Mouse (Mus musculus) spleen, postnatal 14 days (tissue): ENCODE measurements around the gene Lpp.

Experiments used
- DNase-seq, 2 experiments: peaks; one replicate each; pipeline ENCODE4 v3.0.0; 2021 to 2022; ENCODE audit warnings: low spot score in 2 of 2

The Lpp gene

DNA sequence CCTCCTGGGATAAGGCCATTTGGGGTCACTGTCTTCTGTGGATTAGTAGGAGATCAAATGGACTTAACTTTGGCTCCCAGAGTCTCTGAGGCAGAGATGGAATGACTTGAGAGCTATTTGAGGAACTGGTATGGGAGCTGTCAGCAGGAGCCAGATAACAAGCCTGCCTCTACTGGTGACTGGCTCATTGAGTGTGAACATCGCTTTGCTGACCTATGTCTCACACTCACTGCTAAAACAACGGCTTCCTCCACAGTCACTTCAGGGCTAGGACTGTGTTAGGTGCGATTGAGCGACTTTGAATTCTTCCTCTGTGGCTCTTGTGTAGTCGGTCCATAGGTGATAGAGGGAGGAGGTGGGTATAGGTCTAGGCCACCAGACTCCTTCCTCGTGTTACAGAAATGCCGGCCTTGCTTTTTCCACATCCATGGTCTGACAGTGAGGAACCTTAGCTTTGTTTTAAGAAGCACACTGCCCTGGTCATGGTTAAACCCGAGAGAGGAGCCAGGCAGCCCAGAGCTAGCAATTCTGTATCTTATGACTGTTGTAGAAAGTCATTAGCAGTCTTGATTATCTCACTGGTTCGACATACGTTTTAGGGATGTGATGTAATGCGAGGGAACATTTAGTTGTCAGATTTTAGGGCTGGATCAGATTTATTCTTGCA, 108.5 kb downstream of the Lpp start:
- DNase-seq = no peak

DNA sequence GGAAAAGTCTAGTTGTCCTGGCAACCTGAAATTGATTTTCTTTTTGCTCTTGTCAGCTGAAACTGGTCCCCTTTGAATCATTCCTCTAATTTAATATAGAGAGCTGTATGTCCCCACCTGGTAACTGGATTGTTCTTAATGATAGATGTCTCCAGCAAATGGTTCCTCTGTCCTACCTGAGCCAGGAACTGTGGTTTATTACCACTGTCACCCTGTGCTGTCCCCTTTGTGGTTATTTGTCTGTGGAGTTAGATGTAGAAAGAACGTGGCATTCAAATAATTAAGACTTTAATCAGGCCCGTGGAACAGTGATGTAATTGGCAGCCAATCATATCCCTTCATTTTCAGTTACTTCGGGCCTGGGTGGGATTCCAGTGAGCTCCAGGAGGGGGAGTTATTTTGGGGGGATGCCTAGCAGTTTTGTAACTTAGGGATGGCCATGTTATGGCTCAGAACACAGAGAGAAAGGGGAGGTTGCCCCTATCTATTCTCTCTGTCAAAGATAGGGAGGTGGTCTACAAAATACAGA, 109.1 kb downstream of the Lpp start:
- no peak for DNase-seq

DNA sequence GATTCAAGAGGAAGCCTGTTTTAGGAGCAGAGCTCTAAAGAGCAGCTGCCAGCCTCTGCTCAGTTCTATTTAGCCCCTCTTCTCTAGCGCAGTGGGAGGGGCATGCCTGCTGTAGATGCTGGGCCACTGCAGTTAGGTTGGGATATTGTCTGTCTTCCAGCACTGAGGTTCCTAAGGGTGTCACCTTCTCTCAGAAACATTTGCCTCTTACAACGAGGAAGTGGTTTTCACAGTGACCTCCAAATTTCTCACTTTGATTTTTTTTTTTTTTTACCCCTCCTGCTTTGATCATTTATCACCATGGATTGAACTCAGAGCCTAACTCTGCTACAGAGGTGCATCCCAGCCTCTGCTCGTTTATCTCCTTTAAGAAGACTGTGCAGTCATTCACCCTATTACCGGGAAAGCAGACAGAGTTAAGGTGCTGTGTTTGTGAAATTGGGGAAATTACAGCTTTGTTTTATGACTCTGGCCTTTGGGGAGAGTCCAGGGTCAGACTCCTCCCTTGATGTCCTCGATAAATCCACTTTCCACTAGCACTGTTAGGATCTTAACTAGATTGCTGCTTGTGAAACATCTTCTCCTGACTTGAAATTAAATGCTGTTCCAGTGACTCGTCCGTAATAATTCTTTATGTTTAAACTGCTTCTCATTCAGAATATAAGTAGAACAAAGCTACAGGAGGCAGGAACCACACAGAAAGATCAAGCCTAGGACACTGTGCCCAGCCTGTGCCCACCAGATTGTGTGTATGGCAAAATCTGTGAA, 111.7 kb downstream of the Lpp start:
- DNase-seq = no peak

DNA sequence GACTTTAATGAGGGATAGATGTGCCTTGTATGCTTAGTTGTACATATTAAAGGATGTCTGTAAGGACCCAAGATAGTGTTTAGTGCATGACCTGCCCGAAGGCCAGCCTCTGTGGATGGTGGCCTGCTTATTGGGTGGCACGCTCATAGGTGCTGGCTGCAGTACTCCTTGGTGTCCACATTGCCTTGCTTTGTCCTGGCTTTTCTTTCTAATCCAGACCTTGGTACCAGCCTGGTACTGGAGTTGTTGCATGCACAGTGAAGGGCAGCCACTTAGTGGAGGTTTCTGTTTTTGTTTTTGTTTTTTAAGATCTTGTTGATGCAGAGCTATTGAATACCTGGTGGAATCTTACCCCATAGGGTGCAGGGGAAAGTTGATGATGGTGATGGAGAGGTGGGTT, 112.9 kb downstream of the Lpp start:
- no peak for DNase-seq

DNA sequence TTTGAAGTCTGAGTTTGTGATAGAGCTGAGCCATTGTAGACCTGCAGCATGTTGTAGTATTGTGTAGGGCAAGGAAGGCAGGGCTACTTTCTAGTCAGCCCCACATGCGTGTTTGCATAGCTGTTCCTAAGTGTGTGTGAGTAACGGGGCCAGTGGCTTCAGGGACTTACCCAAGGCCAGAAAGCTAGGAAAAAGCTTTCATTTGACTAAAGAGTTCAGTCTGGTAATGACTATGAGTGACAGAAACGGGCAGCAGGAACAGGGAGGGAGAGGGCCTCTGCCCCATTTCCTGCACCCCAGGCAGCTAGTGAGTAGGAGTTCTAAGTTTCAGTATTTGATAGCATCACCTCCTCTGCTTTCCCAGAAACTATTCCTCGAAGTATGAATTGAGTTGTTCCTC, 113.4 kb downstream of the Lpp start:
- no peak for DNase-seq

DNA sequence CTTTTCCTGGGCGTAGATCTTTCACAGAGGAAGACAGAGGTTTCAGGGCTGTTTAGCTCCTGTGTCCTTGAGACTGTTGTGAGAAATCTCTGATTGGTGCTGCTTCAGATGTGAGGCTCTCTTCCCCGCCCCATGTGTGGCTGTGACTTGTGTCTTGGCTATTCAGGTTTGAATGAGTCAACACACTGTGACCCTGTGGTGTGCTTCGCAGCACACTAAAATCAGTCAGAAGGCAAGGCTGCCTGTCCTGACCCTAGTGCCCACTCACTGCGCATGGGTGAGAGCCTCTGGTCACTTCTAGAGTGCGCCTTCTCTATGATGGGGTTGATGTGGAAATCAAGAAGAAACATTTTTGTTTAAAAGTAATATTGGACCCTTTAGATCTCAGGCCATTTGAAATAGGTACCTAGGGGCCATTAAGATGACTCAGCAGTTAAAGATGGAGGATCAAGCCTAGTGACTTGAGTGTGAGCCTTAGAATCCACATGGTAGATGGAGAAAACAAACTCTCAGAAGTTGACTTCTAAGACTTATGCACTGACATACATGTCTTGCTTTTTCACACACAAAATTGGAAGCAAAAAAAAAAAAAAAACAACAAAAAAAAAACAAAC, 114.7 kb downstream of the Lpp start:
- no peak for DNase-seq

DNA sequence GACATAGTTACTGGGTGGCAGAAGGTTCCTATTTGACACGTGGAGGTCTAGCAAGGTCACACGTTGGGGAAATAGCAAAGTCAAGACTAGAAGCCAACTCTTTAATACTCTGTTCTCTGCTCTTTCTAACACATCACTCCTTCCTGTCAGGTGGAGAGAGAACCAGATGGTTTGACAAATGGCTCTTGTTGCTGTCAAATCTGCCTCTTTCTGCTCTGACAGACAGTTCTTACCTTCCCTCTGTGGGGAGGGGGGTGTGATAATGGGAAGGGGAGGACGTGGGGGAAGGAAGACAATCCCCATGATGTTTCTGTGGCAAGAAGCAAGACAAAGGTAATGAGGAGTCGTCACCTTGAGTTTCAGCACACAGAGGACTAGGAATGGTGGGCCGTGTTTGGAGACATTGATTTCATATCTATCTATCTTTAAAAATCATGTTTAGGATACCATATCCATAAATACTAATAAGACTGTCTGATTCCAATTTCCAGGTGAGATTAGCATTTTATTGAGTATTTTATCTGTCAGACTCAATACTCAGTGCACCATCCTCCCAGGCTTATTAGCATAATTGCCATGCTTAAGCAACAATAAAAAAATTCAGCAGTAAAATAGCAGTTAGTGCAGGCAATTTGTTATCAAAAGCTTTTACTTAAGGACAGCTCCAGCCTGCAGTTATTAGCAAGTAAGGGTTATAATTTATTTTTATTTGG, 115.9 kb downstream of the Lpp start:
- no peak for DNase-seq

DNA sequence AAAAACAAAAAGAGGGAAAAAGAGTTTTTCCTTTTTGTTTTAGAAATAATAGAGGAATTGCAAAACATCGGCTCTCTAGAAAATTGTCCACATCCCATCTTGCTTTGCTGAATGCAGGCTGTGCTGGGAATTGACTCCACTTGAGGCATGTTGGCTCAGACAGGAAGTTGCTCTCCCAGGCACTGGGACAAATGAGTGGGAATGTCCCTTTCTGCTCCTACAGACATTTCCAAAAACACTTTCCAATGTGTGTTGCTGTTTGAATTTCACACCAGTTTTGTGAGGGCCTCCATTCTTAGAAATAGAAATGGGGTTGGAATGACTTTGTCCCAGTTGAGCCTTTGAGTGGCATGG, 116.5 kb downstream of the Lpp start:
- DNase-seq = no peak

DNA sequence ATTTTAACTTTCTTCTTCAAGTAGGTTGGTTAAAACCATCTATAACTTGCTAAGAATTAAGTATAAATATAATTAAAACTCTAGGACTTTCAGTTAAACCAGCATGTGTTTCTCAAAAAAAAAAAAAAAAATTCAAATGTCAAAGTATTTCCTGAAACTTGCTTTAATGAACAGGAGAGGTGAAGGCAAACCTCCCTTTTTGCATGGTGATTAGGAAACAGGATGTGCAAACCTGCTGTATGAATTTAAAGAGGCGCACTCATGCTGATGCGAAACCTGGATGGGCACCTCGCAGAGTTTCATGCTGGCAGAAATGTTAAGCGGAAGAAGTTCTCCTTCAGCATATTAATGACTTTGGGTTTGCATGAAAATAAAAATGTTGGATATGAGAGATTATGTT, 119.9 kb downstream of the Lpp start:
- no peak for DNase-seq

DNA sequence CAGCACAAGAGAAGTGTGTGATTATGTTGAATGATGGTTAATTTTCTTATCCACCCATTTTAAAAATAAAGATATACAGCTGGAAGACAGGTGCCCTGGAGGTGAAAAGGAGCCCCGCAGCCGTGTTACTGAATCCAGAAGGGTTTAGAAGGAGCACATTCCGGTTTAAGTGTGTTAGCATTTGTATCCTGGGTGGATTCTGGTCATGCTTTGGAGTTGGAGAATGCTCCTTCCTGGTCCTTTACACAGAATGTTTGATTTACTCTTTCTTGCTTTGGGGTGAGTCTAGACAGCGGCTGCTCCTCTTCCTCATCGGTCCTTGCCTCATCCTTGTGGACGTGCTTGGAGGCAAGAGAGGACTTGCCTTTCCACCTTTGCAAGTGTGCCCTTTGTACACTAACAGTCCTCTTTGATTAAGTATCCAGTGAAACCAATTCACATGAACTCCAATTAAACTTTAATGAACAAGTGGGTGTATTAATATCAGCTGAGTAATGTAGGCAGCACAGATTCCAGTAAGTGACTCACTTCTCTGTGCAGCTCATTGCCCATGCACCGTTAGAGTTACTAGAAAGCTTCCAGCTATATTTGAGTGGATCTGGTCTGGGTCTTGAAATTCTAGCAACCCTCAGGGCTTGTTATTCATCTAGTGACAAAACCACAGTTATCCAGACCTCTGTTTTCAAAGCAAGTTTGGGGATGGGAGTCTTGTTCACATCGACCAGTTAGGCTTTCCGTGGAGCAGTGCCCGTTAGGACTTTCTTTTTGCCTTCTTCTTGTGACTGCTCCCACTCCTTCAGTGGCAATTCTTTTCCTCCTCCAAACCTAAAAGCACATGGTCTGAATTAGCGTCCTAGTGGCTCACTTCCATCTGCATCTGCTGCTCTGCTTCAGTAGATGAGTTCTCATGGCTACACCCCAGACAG, 121.8 kb downstream of the Lpp start:
- DNase-seq = no peak

DNA sequence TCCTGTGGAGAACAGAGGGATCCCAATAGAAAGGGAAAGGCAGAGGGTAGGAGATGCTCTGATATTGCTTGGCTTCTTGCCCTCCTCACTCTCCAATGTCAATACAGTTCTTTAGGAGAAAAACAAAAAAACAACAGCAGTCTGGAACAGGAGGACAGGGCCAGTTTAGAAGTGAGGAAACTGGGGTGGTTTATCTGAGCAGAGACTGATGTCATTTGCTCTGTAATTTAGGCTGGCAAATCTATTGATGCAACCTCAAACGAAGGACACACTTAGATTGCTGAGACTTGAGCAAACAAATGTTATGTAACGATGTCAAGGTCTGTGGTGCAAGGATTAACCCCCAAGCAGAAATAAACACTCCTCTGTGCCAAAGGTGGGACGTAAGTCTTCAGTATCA, 123.7 kb downstream of the Lpp start:
- no peak for DNase-seq

DNA sequence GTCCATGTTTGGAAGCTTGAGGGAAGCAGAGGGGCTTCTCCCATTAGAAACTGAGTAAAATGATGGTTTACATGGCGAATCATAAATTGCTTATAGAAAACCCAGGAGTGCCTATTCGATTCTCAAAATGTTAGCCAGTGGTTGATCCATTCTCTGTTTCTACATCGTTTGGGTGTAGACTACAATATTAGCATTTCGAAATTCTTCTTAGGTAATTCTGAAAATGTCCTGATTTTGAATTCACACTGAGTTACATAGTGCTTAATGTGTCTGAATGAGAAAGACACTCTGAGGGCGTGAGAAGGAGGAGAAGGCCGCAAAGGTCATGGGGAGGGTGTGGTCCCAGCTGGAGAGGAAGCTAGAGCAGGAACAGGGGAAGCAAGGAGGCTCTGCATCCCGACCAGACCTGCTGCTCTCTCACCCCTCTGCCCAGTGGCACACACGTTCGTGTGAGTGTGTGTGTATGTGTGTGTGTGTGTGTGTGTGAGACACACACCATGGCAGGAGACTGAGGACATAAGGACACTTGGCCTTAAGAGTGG, 124.3 kb downstream of the Lpp start:
- DNase-seq = no peak

DNA sequence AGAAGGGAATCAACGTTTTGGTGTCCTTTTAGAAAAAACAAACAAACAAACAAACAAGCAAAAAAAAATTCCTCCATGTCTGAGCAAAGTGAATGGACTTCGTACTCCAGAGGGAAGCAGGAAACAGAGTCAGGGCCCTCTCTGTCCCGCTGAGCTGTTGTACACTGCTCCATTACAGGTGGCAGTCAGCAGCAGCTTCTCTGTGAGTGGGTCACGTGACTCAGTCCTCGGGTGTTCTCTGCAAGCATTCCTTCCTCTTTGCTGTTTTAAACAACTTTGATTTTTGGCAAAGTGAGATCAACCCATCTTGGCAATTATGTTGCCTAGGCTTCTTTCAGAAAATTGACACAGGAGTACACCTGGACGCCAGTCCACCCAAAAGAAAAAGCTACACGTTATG, 125.5 kb downstream of the Lpp start:
- no peak for DNase-seq

DNA sequence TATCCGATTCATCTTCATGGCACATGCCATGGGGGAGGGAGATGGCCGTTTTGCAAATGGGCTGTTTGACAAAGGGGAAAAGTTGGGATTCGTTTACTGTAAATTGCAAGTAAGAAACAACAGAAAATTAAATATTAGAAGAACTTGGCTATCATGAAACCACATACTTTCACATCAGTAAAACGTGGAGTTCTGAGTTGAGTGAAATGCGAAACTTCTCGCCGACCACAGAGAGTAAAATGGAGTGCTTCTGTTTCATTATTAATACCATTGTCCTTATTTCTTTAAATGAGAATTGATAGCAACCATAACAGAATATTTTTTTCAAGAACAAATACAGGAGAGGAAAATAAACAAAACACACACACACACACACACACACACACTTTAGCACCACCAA, 133.9 kb downstream of the Lpp start:
- no peak for DNase-seq

DNA sequence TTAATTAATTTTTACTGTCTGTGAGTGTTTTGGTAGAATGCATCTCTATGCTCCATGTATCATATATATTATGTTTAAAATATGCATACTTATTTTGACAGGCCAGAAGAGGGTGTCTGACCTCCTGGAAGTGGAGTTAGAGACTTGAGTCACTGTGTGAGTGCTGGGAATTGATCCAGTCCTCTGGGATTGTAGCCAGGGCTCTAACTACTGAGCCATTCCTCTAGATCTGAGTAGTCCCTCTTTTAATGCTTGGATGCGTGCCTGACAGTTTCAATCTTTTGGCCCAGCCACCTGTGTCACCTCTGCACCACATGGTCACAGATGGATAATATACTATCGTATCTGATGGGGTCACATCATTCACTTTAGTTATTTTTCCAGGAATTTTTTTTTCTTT, 138.4 kb downstream of the Lpp start:
- no peak for DNase-seq

DNA sequence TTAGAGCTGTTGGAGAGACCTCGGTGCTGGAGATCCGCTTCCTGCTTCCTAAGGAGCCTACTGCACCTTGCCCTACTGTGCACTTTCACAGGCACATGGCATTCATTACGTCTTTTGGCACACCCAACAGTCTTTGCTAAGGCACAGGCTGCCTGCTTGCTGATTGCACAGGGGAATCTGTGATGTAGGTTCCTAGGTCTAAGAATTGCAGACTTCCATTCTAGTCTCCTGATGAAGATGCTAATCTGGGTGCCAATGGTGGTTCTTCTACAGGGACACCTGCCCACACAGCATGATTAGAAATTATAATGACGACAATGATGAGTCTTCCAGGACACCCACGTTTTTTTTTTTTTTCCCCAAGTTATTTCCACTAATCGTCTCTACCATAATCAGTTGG, 141.9 kb downstream of the Lpp start:
- no peak for DNase-seq

DNA sequence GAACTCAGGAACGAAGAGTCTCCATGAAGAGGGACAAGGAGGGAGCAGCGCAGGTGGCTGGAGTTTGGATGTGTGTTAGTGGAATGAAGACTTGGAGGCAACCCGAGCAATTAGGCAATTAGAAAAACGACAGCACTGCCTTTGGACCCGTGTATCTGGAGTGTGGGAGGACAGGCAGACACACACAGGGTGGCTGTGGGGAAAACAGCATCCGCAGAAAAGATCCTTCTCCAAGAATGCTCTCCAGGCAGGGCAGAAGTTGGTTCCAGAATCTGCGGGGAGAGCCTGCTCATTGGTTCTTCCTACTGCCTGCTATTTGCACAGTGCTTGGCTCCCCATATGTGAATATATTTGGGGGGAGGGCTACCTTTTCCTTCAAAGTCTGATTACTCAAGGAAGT, 143.0 kb downstream of the Lpp start:
- no peak for DNase-seq

DNA sequence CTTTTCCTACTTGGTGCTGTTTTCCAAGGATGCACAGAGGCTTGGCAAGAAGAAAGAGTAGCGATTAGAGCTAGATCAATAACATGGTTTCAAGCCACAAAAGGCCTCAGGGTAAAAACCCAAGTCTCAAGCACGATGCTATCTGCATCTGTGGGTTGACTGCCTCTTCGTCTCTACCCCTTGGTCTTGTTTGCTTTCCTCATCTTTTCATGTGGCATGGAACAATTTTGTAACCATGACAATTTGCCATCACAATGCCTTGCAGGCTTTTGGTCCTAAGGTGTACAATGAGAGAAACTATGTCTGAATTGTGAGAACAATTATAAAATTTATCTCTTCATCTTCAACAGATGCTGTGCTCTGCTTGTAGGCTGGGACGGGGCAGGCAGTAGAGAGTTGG, 145.7 kb downstream of the Lpp start:
- no peak for DNase-seq

DNA sequence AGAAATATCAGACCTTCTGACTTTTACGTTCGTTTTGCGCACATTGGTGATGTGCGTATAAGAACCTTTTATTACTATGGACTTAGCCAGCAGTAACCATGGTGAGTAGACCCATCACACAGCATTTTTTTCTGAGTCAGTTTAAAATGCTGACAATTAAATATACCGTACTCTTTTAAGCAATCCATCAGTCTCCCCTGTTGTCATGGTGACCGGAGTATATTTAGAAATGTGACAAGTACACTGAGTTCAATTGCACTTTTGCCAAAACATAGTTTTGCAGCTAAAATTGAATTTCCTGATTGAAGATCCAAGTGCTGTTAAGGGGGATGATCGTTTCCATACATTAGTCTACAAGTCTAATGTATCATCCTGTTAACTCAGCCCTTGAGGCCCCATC, 149.6 kb downstream of the Lpp start:
- no peak for DNase-seq

DNA sequence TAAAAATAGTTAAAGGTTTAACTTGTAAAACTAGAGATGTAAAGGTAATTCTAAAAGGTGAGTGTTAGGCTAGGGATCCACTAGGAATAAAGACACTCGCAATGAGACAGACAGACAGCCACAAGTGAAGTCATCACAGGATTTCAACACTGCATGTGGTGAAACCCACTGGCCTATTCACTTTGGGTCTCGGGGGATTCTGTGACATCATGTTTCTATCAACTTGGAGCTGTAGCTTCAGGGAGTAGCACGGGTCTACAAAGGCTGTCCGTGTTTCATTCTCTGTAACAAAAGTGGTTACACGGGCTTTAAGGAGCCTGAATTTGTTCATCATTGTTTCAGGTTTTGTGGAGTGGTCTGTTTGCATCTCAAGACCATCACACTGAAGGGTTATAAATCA, 152.1 kb downstream of the Lpp start:
- no peak for DNase-seq

DNA sequence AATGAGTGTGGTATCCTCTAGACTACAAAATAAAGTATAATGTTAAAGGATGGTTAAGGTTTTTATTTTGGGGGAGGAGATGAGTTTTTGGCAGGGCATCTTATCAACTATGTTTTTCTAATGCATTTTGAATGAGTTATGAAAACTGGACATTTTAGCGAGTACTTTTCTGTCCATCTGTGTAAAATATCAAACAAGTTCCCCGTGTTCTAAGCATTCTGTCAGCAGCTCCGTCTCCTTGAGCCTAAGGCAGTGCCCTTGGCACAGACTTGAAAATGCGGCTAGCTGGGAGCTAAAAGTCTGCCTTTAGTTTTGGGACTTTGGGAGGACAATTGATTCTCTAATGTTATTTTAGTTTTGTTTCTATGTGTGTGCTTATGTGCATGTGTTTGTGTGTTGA, 165.2 kb downstream of the Lpp start:
- DNase-seq = no peak
